Comparison of ENCODE assay signal across 26 mouse cellular contexts in genomic region chr19:40459338-40459737, GRCm38 (mm10). TPM values are rescaled to one million over a fixed set of nuclear protein-coding genes. Genes with fewer than 3 reads are reported as not detected.
DNase-seq lines count a peak whose midpoint lies in the region; ATAC-seq and TF ChIP-seq lines count a peak whose summit lies in the region.
"Had no signal": no experiment of that assay in that cellular context is flagged by ENCODE, and none has a peak within 500 bp of the region (broad histone marks: within the 10 kb centered on the region; RNA-seq: fewer than 3 reads in every experiment).

No protein-coding gene starts in this region.

- H3K27me3 ChIP-seq in heart, embryonic 13.5 days (replicated peaks): no peaks in the 10 kb centered on the region
- H3K27me3 ChIP-seq in kidney, embryonic 15.5 days: no peaks in the 10 kb centered on the region
- H3K27me3 ChIP-seq: embryonic facial prominence, embryonic 12.5 days; embryonic facial prominence, embryonic 15.5 days; forebrain, embryonic 12.5 days; forebrain, embryonic 15.5 days; heart, embryonic 15.5 days; hindbrain, embryonic 12.5 days had no signal

- H3K9me3 ChIP-seq in heart, embryonic 13.5 days: no peaks in the 10 kb centered on the region
- no peaks in the 10 kb centered on the region for H3K9me3 ChIP-seq in kidney, embryonic 15.5 days (replicated peaks)
- H3K9me3 ChIP-seq: embryonic facial prominence, embryonic 12.5 days; embryonic facial prominence, embryonic 15.5 days; forebrain, embryonic 12.5 days; forebrain, embryonic 15.5 days; heart, embryonic 10.5 days; heart, embryonic 15.5 days; hindbrain, embryonic 12.5 days had no signal

- H3K27ac ChIP-seq in heart, embryonic 13.5 days (replicated peaks): peak overlapping the region; percentile 24; the same call in 1 of the 2 replicates
- H3K27ac ChIP-seq in layer of hippocampus, adult 2 months: peak overlapping the region; percentile 32; the same call in 1 of the 2 replicates
- H3K27ac ChIP-seq in kidney, embryonic 15.5 days: no peak overlapping the region
- H3K27ac ChIP-seq: embryonic facial prominence, embryonic 12.5 days; embryonic facial prominence, embryonic 15.5 days; forebrain, embryonic 12.5 days; forebrain, embryonic 15.5 days; heart, adult 2 months; heart, embryonic 10.5 days; heart, embryonic 15.5 days; hindbrain, embryonic 12.5 days; hindbrain, postnatal 0 days had no signal

- H3K4me3 ChIP-seq in heart, embryonic 13.5 days: no peak overlapping the region
- H3K4me3 ChIP-seq in layer of hippocampus, adult 2 months: no peak overlapping the region
- no peak overlapping the region for H3K4me3 ChIP-seq in kidney, embryonic 15.5 days (replicated peaks)
- H3K4me3 ChIP-seq: embryonic facial prominence, embryonic 12.5 days; embryonic facial prominence, embryonic 15.5 days; erythroblast, embryonic 14.5 days; forebrain, embryonic 12.5 days; forebrain, embryonic 15.5 days; heart, adult 2 months; heart, embryonic 10.5 days; heart, embryonic 15.5 days; hindbrain, embryonic 12.5 days had no signal

- no peaks in the 10 kb centered on the region for H3K36me3 ChIP-seq in heart, embryonic 13.5 days
- H3K36me3 ChIP-seq in kidney, embryonic 15.5 days: no peaks in the 10 kb centered on the region
- H3K36me3 ChIP-seq: embryonic facial prominence, embryonic 12.5 days; embryonic facial prominence, embryonic 15.5 days; forebrain, embryonic 12.5 days; forebrain, embryonic 15.5 days; heart, embryonic 10.5 days; heart, embryonic 15.5 days; hindbrain, embryonic 12.5 days had no signal

- no peak overlapping the region for H3K9ac ChIP-seq in heart, embryonic 13.5 days
- H3K9ac ChIP-seq in kidney, embryonic 15.5 days: no peak overlapping the region
- H3K9ac ChIP-seq: embryonic facial prominence, embryonic 12.5 days; embryonic facial prominence, embryonic 15.5 days; forebrain, embryonic 12.5 days; forebrain, embryonic 15.5 days; heart, embryonic 15.5 days; hindbrain, embryonic 12.5 days had no signal

- peaks cover 54% of the 10 kb centered on the region for H3K4me1 ChIP-seq in heart, embryonic 13.5 days
- H3K4me1 ChIP-seq in kidney, embryonic 15.5 days: peaks cover 29% of the 10 kb centered on the region

- intact Hi-C loops in heart, postnatal 10 days (cut with DNase I): no loop called here

- no peak overlapping the region for H3K4me2 ChIP-seq in heart, embryonic 13.5 days
- H3K4me2 ChIP-seq in kidney, embryonic 15.5 days: no peak overlapping the region
- H3K4me2 ChIP-seq: embryonic facial prominence, embryonic 12.5 days; embryonic facial prominence, embryonic 15.5 days; forebrain, embryonic 12.5 days; forebrain, embryonic 15.5 days; heart, embryonic 15.5 days; hindbrain, embryonic 12.5 days had no signal

- WGBS in heart, embryonic 13.5 days: 8% methylated on average over 1 of the region's 1 CpGs
- WGBS in kidney, embryonic 15.5 days: 33% methylated on average over 1 of the region's 1 CpGs

- DNase-seq in heart, postnatal 10 days: no peak
- no peak for DNase-seq in layer of hippocampus, adult 2 months (ENCODE audit: low spot score in 2 of 2)
- no peak for DNase-seq in layer of hippocampus, postnatal 10 days (ENCODE audit: low spot score in 2 of 2)
- DNase-seq in retina, postnatal 1 day: peak; percentile 21
- no peak for DNase-seq in retina, embryonic 14.5 days (ENCODE audit: low spot score)
- DNase-seq: adrenal gland, adult 2 months; adrenal gland, postnatal 14 days; cerebellum, adult 11 months; cerebellum, adult 2 months; cerebellum, adult 9-11 months; cerebellum, postnatal 25 days; gastrocnemius, postnatal 10 days; gastrocnemius, postnatal 36 days; heart, adult 2 months had no signal

- ATAC-seq in heart, embryonic 13.5 days (ENCODE audit: extremely low read depth, insufficient number of reproducible peaks, low FRiP score, low TSS enrichment): no peak
- no peak for ATAC-seq in kidney, embryonic 15.5 days (replicated peaks; ENCODE audit: low FRiP score)
- ATAC-seq: forebrain, embryonic 15.5 days; hindbrain, postnatal 0 days; inflammation-experienced regulatory T-cells, adult 6 months had no signal

- TF ChIP-seq CTCF in layer of hippocampus, adult 2 months (conservative IDR thresholded peaks at IDR 0.05): no peak

RNA-seq across cellular contexts. Expression of gene Sorbs1, which starts 54.2 kb away (rescaled TPM):
- 65.4 and 74.3 TPM in 2 replicates for polyA plus RNA-seq in heart, embryonic 13.5 days (2015; fragmentation: Nextera tagmentation; extraction: Ambion mirVana)
- total RNA-seq in heart, postnatal 10 days (2021): 100 to 1,000 TPM; 355 to 547 TPM
- total RNA-seq in layer of hippocampus, adult 2 months (2021): 100 to 1,000 TPM; 222 to 229 TPM
- 100 to 1,000 TPM; 147 to 148 TPM for total RNA-seq in layer of hippocampus, postnatal 10 days (2021)
- 53.4 and 59.2 TPM in 2 replicates for polyA plus RNA-seq in kidney, embryonic 15.5 days (2015; fragmentation: Nextera tagmentation; extraction: Ambion mirVana)
